Mouse (Mus musculus): ENCODE data around the gene Asic4.

GRCm38 (mm10) chr1:75494878-75495548 lies 44.8 kb downstream of the Asic4 start:
- TF ChIP-seq GATA1 (IDR thresholded peaks at IDR 0.05; ENCODE audit: borderline replicate concordance, low read length) (no peak), FLI1 (IDR thresholded peaks at IDR 0.05; ENCODE audit: low read length) (no peak)

Measured in megakaryocyte, embryonic 14.5 days (primary cell).